Mouse (Mus musculus) adrenal gland, adult (tissue): ENCODE measurements at regions not wholly inside any gene's neighbourhood (a gene's known extent, or its start where the extent isn't known, plus 50 kb on each side); places are given as distances from the start of the nearest gene placed in this dataset.

Experiments used
- DNase-seq, 2 experiments: peaks; one replicate each; pipeline ENCODE4 v3.0.0; 2022 to 2023; ENCODE audit warnings: low spot score in 1 of 2; ENCODE audit not compliant: inconsistent age in 2 of 2

DNA sequence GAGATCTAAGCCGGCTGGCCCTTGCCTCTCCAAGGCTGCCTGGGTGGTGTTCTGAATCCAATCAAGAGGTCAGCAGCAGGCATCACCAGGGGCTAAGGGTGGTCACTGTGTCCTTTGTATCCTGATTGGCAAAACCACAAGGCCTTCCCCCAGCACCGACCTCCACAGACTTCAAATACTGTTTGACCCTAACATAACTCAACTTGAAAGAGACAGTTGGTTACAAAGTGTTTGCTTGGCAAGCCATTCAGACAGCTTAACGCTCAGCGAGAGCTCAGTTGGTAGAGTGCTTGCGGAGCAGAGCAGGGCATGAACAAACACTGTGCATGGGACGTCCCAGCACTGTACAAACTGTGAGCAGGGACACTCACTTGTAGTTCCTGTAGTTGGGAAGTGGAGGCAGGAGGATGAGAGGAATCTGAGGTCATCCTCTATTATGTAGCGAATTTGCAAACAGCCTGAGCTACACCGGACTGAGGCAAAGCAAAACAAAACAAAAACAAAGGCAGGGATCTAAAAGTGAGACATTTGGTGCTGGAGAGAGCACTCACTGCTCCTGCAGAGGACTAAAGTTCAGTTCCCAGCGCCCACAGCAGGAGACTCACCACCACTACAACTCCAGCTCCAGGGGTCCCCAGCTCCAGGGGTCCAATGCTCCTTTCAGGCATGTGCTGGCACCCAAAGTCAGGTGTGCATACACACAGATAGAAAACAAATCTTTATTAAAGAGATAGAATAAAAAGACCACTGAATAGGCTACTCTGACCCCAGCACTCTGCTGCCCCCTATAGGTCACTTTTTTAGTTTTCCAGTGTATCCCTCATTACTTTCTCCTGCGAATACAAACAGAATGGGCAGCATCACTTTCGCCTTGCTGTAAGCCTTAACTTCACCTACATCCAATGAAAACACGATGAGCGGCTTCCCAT, 273.5 kb downstream of the Prex1 start:
- DNase-seq: peak; percentile 56 to 88

DNA sequence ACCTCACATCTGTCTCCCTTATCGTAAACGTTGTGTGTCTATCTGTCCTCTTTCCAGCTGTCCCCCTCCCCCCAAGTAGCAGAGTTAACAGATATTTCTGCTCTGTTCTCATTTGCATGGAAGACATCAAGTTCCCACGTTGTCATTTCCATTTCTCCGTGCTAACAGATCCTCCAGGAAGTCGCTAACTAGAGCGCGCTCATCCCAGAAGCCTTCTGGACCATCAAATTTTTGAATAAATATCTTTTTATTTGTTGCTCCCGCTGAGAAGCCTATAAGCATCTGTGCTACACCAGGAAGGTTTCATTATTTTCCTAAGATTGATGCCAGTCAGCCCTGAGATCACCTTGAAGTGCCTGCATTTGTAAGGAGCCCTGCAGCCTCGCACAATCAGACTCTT, 275.4 kb downstream of the Prex1 start:
- no peak for DNase-seq

DNA sequence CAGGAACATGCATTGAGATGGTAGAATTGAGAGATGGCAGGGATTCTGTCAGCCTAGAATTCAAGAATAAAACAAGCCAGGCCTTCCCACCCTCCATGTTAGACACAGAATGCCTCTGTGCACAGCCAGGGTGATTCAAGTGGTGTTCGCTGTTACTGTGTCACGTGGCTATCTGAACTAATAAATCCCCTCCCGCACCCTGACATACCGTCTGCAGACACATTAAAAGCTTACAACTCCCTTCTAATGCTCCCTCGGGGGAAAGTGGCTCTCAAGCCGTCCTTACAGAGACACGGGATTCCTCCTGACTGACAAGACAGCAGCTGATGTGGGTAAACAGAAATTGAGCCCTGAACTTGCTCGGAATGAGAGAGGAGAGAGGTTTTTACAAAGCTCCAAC, 279.1 kb downstream of the Prex1 start:
- DNase-seq: no peak

DNA sequence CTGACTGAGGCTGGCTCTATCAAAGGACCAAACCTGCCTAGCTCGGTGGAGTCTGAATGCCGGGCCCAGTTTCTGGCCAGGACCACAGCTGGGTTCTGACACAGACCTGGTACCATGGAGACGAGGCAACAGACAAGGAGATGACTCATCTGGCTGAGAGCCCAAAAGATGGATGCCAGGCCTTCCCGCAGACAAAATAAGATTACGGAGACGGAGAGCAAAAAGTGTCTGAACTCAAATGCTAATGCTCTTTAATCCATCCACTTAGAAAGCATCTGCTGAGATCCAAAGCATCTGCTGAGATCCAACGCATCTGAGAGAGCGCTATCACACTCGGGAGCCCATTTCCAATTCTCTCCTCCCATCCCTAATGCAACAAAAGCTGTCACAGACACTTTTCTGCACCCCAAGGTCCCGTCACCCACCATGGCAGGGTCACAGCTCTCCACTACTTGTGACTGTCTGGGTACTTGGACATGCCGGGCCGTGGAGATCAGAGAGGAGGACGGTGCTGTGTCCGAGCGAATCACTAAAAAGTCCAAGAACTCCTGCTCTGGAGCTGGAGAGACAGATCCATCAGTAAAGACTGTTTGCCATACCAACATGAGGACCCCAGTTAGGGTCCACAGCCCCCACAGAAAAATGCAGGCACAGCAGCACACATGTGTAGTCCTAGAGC, 278.3 kb upstream of the Sulf2 start:
- peak; percentile 87 to 94 for DNase-seq

DNA sequence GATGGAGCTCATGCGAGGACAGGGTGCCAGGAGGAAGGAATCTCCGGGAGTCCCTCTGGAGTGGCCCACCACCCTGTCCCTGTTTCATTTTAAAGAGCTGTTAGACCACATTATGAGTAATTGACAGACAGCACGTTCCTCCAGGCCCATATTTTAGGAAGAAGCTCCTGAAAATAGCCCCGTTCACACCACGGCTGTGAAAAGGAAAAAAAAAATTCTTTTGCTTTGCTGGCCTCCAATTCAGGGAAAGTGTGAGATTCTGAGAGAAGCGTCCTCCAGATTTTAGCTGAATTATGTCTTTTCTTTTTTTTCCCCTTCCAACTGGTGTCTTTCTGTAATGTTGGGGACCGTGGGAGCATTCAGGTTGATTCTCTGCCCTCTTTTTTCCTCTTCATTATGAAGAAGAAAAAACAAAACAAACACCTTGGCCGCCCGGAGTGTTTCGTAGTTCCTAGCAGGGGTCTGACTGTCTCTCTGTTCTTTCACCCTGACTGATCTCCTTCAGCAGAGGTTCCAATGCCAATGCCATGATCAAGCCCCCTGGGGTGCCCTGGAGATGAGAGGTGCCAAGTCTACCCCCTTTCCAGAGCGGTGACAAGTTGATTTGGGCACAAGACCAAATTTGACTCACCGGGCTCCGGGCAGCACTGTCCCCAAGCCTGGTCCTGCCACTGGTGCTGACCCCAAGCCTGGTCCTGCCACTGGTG, 277.6 kb upstream of the Sulf2 start:
- DNase-seq: no peak

DNA sequence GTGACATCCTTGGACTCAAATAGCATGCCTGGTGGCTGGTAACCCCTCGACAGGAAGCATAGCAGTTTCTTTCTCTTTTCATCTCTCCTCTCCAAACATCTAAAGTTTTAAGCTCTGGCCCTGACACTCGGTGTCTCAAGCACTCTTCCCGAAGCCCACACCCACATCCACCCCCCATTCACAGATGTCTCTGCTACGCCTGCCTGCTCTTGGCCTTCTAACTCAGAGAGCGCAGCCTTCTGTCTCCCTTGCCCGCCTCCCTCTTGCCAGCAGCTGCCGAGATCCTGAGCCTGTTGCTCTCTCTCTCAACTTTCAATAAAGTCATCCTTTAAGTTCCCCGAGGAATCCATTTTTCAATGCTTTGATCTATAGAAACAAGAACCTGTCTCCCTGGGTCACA, 277.1 kb upstream of the Sulf2 start:
- no peak for DNase-seq

DNA sequence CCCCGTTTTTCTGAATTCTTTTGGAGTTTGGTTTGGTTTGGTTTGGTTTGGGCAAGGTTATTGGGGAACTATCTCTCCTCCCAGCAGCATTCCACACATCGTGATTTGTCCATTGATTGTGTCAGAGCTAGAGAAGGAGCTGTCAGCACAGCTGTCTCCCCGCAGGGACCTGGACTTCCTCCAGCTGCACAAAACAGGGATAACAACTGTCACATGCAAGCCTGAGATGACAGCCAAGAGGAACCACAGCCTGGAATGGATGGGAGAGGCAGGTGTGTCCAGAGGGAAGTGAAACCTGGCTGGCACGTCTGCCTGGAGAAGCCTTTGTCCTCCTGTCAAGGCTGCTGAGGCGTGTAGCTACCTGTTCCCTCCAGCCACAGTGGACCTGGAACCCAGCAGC, 274.5 kb upstream of the Sulf2 start:
- peak in 1 of 2 experiments; percentile 16 for DNase-seq

DNA sequence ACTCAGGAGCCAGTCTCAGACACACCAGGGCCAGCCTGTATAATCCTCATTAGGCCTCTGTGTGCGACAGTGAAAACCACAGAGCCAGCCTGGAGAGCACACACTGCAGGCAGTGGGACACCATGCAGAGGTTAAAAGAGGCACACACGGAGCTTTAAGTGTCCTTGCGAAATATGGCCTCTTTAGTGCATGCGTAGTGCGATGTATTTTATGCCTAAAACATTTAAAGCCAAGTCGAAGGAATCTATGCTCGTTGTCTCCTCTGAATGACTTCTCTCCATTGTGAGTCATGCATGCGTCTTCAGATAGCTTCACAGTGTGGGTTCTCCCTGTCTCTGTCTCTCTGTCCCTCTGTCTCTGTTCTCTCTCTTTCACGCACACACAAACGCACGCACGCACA, 274.0 kb upstream of the Sulf2 start:
- DNase-seq: no peak

DNA sequence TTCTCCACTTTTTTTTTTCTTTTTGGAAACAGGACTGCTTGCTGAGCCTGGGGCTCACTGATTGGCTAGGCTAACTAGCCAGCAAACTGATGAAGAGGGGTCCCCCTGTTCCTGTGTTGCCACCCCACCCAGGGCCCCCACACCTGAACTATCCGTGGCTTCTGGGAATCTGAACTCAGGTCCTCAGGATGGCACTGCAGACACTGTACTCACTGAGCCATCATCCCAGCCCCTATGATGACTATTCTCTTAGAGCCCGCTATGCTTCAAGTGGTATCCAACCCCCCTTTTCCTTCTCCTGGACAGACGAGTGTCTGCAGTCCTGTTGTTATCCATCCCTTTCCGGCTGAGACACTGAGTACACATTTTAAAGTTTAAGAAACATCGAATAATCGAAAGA, 271.9 kb upstream of the Sulf2 start:
- DNase-seq: no peak

DNA sequence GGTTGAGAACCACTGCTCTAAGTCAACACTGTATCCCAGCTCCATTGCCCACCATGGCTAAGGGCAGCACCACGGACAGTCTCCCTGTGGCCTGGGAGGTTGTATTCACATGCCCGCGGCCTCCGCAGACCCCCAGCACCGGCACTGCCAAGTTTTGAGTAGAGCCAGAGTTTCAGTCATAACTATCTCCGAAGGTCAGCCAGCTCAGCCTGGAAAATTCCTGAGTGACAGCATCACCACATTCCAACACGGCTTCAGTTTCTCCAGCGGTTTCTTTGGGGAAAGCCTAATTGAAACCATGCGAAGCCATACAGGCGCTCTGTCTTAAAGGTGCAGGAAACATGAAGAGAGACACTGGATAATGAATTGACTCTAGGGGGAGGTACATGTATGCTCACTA, 271.5 kb upstream of the Sulf2 start:
- DNase-seq: peak; percentile 83 to 91

DNA sequence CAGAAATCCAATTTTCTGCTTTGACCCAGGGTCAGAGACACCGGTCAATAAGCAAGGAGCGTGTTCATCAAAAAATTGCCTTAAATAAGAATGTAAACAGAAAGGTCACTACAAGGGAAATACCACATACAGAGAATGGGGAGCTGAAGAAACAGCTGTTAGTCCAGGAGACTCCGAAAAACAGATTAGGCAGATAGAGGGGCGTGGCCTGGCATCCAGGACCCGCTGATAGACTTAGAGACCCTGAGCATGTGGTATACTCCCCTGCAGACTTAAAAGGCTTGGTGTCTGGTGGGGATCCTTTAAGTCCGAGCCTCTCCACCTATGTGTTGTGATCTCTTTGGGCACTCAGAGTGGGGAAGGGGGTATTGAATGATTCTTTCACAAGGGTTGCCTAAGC, 271.0 kb upstream of the Sulf2 start:
- DNase-seq: peak; percentile 26 to 67

DNA sequence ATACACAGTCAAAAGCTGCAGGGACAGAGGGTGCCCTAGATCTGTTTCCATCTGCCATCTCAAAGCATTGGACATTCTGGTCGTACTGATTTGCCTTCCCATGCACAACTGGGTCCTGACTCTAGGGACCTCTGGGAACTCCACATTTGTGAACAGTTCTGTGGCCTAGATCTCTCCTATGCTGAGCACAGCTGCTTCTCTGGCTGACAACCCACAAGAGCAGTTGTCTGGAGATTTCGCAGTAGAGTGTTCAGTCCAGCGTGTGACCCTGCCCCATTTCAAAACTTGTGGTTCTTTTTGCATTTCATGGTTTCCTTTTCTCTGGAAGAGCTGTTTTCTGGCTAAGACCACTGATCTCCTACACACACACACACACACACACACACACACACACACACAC, 269.7 kb upstream of the Sulf2 start:
- DNase-seq: no peak

DNA sequence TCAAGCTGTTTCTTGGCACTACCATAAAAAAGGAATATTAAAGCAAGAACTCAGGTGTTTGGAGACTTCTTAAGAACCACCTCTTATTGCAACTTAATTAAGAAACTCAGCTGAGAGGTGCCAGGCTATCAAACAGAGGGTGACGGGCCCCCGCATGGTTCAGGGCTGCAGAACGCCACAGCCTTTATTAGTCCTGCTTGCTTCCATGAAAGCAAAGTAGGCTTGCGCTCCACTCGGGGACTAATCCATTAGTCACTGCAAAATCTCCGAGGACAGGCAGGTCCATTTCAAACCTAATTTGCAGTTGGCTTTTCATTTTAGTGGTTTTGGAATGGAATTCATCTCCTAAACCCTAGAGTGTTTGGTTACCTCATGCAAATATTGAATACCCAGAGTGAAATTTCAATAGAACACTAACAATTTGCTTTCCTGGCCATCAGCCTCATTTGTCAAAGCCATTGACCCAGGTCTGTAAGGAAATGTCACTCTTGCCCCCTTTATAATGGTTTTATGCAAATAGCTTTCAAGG, 267.7 kb upstream of the Sulf2 start:
- no peak for DNase-seq

DNA sequence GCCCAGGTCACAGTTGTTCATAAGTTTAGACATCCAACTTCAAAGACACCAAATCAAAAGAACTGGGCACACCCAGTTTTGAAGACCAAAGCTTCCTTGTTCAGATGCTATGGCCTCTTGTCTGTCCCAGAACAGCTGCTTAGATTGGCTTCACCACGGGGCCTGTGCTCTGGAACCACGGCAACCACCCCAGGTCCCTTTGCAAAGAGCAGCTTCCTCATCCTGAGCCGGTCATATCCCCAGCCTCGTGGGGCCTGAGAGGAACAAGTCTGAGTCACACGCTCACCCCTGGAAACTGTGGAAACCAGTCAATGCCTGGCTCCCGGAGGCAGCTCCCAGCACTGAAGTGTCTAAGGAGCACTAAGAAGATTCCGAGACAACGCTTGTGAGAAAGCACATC, 264.8 kb upstream of the Sulf2 start:
- DNase-seq: no peak

DNA sequence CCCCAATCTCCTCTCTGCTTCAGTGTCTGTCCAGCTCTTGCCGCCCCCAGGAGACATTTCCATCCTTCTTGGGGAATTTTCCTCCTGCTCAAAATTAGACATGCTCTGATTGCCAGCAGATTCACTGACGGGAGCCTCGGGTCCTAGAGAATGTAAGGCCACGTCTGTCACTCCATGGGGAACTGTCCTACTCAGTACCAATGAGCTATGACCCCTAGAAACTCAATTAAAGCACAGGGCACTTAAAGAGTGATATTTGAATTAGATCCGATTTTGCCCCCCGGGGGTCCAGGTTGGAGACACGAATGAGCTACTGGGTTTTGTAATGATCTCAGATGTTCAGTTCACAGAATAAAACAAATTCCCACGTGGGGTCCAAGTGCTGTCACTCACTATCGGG, 263.8 kb upstream of the Sulf2 start:
- no peak for DNase-seq

DNA sequence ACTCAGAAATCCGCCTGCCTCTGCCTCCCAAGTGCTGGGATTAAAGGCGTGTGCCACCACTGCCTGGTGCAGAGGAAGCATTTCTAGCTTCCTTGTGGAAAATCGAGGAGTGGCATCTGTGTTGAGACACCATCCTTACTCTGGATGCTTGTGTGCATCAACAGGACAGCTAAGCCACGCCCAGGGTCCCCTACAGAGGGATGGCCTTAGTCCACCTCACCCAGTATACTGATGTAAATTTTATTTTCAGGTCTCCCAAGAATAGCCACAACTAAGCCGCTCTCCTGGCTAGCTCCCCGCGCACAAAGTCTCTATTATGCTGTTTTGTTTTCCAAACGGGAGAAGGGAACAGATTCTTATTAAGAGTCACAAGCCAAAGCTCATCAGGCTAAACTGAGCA, 262.8 kb upstream of the Sulf2 start:
- no peak for DNase-seq

DNA sequence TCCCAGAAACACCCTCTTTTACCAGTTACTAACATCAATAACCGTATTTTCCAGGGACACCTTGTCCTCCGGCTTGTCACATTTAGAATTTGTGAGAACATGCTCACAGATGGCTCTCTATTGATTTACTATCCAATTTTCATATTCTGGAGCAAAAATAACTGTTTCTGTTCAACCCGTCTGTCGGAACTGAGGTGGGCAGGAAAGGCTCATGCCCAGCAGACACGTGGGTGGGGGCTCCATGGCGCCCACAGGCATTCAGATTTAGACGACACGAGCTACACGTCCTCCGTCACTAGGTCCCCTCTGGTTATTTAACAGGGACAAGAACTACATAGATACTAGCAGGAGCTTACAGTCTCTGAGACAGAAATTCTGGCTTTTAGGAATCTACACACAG, 262.2 kb upstream of the Sulf2 start:
- DNase-seq: no peak

DNA sequence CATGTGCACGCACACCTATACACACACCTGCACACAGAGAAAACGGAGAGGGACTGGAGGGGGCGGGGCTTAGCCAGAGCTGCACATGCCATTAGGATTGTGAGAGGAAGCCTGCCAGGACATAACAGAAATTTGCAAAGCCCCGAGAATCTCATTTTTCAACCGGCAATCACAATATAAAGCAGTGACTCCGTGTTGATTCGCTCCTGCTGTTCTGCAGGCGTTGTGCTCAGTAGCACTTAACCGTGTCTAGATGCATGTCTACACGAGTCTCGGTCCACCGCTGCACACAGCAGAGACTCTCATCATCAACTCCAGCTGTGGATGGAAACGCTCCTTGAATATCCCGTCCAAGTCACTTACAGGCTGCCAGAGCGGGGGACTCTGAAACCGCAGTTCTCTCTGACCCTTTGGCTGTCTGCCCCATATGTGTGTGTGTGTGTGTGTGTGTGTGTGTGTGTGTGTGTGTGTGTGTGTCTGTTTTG, 260.1 kb upstream of the Sulf2 start:
- DNase-seq: no peak

DNA sequence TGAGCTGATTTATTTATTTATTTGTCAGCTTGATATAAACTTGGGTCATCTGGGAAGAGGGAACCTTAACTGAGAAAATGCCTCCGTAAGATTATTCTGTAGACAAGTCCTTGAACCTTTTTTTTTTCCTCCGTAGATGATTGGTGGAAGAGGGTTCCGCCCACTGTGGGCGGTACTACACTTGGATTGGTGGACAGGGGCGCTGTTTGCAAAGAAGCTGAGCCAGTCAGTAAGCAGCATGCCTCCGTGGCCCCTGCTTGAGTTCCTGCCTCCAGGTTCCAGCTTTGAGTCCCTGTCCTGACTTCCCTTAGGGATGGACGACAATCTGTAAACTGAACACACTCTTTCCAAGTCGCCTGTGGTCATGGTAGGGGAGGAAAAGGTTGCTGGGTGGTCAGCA, 259.4 kb upstream of the Sulf2 start:
- DNase-seq: no peak

DNA sequence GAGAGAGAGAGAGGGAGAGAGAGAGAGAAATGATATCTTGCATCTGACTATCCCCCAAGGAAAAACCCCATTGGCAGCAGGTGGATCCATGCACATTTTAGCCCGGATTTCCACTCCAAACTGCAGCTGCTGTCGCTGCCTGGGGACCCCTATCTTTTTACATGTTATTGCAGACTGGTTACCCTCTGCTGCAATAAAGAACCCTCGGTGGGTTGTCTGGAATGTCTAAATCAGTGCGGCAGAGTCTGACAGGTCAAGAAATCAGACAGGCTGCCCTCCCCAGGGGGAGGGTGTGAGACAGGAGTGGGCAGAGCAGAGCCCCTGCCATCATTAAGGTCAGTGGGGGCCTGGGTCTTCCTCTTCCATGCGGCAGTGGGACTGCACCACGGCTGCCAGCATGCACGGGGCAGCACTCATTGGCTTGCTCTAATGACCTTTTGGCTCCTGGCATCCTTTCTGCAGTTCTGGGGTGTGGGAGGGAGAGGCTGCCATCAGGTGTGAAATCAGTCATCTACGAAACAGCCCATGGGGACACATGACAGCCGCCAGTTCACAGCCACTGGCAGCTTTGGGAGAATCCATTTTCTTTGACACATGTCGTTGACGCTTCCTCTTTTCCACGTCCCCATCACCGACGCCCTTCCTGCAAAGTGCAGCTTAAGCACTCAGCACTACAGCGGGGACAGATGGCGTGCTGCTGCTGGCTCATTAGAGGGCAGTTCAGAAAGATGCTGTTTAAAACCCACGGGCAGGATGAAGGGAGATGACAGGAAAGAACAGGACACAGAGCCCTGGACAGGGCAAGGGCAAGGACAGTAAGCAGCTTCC, 256.8 kb upstream of the Sulf2 start:
- no peak for DNase-seq

DNA sequence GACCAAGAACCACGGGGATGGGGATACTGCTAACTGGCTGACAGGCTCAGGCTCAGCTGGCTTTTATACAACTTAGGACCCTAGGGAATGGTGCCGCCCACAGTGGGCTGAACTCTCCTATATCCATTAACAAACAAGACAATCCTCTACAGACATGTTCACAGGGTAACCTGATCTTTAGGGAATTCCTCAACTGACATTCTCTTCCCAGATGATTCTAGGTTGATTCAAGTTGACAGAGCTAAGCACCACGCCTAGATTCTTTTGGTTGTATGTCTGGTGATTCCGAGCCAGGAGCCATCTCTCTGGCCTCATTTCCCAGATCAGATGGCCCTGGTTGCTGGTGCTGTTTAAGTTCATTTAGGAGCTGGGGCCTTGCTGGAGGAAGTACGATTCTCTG, 253.9 kb upstream of the Sulf2 start:
- DNase-seq: no peak
